Mouse (Mus musculus): ENCODE data around the gene Slc27a1. TPM values are rescaled to one million over a fixed set of nuclear protein-coding genes. Genes with fewer than 3 reads are reported as not detected.
"Not testable (repeated sequence)": the region's sequence is repeated elsewhere in the genome, so short reads cannot be mapped to it uniquely, and the experiment has no call there.

Gene Slc27a1
- polyA plus RNA-seq (2012; ENCODE audit: insufficient read depth, low replicate concordance), result 1.8 and 16.4 TPM in 2 replicates

DNA sequence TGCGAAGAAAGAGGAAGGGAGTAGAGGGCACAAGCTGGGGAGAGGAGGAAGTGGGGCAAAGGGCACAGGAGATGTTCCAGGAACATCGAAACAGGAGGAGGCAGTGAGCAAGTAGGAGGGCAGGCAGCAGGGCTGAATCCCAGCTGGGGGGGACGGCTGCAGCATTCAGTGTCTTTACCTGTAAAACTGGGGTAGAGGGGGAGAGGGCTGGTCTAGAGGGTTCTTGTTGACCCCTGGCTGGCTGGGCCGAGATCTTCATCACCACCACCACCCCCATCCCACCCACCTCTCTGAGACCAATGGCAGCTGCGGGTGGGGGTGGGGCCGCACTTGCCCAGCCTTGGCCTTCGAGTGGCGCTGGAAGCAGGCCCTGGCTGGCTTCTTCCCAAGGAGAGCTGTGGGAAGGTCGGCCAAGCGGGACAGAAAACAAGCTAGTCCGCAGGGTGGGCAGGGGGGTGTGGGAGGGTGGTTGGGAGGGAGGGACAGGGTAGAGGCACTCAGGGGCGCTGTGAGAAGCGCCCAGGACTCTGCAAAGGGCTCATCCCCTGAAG lies at the start of gene Slc27a1:
Slc27a1 (plus strand) TSS at position 496 of the 551 bp plus-strand sequence.
- Histone ChIP-seq H3K9me3 (peaks cover 10% of the 10 kb centered on the region), H3K4me1 (peaks cover 45% of the 10 kb centered on the region), H3K36me3 (replicated peaks; ENCODE audit: low read length) (peaks cover 2% of the 10 kb centered on the region), H3K27me3 (replicated peaks) (peaks cover 62% of the 10 kb centered on the region), H3K4me3 (replicated peaks) (peak within 1 kb of the TSS; percentile 93)
- TF ChIP-seq GATA1 (IDR thresholded peaks at IDR 0.05; ENCODE audit: borderline replicate concordance, low read length) (no peak), FLI1 (IDR thresholded peaks at IDR 0.05; ENCODE audit: low read length) (no peak)

DNA sequence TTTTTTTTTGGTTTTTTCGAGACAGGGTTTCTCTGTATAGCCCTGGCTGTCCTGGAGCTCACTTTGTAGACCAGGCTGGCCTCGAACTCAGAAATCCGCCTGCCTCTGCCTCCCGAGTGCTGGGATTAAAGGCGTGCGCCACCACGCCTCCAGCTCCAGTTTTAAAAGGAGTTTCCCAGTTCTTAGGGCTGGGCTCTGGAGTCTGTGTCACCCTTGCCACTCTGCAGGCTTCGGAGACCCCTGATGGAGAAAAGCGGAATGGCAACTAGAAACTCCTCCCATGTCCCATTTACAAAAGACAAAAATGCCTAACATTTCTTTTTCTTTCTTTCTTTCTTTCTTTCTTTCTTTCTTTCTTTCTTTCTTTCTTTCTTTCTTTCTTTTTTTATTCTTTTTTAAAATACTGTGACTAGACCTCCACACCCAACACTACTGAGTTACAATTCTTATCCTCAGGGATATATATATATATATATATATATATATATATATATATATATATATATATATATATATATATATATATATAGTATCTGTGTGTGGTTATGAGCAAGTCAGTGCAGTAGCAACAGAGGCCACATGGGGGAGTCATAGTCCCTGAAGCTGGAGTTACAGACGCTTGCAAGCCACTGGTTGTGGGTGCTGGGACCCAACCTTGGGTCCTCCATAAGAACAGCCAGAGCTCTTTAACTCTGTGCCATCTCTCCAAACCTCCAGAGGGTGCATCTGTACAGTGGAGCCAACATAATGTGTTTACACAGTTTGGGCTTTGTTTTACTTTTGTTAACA lies 49.5 kb upstream of the Slc27a1 start:
- peaks cover 15% of the 10 kb centered on the region for H3K27me3 ChIP-seq (replicated peaks)
- not testable (repeated sequence) for H3K4me3 ChIP-seq (replicated peaks); H3K9me3 ChIP-seq; H3K36me3 ChIP-seq (replicated peaks; ENCODE audit: low read length)
- H3K4me1 ChIP-seq, result peaks cover 25% of the 10 kb centered on the region

DNA sequence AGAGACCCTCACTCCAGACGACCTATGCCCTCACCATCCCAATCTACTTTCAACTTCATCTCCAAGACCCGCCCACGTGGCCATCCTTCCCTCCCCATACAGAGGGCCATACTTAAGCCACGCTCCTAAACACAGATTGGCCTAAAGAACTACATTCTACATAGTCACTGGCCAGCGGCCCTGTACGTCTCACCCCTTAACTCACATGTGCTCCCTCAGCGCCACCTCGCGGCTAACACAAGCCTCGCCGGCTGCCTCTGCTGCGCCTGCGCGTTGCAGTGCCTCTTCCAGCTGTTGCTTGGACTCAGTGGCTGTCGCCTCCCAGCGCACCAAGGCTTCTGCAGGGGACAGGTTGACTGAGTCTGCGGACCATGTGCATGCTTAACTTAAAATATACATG lies 47.0 kb upstream of the Slc27a1 start:
- Histone ChIP-seq H3K27me3 (replicated peaks) (peaks cover 24% of the 10 kb centered on the region), H3K9me3 (no peaks in the 10 kb centered on the region), H3K36me3 (replicated peaks; ENCODE audit: low read length) (no peaks in the 10 kb centered on the region), H3K4me1 (peaks cover 43% of the 10 kb centered on the region), H3K4me3 (replicated peaks) (peak overlapping the region; percentile 64)
- TF ChIP-seq FLI1 (IDR thresholded peaks at IDR 0.05; ENCODE audit: low read length), result no peak
- TF ChIP-seq GATA1 (IDR thresholded peaks at IDR 0.05; ENCODE audit: borderline replicate concordance, low read length), result no peak

GRCm38 (mm10) chr8:71525226-71526050 lies 43.2 kb upstream of the Slc27a1 start, which contains the start of gene Ccdc194:
TSS of gene Ccdc194 (minus strand) at chr8:71525711.
- Histone ChIP-seq H3K27me3 (replicated peaks) (peaks cover 16% of the 10 kb centered on the region), H3K4me3 (replicated peaks) (no peak within 1 kb of the TSS), H3K9me3 (no peaks in the 10 kb centered on the region), H3K4me1 (peaks cover 71% of the 10 kb centered on the region), H3K36me3 (replicated peaks; ENCODE audit: low read length) (no peaks in the 10 kb centered on the region)
- no peak for TF ChIP-seq FLI1 (IDR thresholded peaks at IDR 0.05; ENCODE audit: low read length)
- TF ChIP-seq GATA1 (IDR thresholded peaks at IDR 0.05; ENCODE audit: borderline replicate concordance, low read length), result no peak

GRCm38 (mm10) chr8:71526272-71526671 lies 42.4 kb upstream of the Slc27a1 start:
- no peak overlapping the region for H3K4me3 ChIP-seq (replicated peaks)
- no peaks in the 10 kb centered on the region for H3K36me3 ChIP-seq (replicated peaks; ENCODE audit: low read length)
- peaks cover 14% of the 10 kb centered on the region for H3K27me3 ChIP-seq (replicated peaks)
- no peak for TF ChIP-seq GATA1 (IDR thresholded peaks at IDR 0.05; ENCODE audit: borderline replicate concordance, low read length)
- no peak for TF ChIP-seq FLI1 (IDR thresholded peaks at IDR 0.05; ENCODE audit: low read length)
- H3K9me3 ChIP-seq, result no peaks in the 10 kb centered on the region
- peaks cover 72% of the 10 kb centered on the region for H3K4me1 ChIP-seq

- H3K36me3 ChIP-seq (replicated peaks; ENCODE audit: low read length), result no peaks in the 10 kb centered on the region
- no peaks in the 10 kb centered on the region for H3K9me3 ChIP-seq
- peaks cover 61% of the 10 kb centered on the region for H3K4me1 ChIP-seq
- peak overlapping the region; percentile 43 for H3K4me3 ChIP-seq (replicated peaks)
- TF ChIP-seq FLI1 (IDR thresholded peaks at IDR 0.05; ENCODE audit: low read length), result no peak
- TF ChIP-seq GATA1 (IDR thresholded peaks at IDR 0.05; ENCODE audit: borderline replicate concordance, low read length), result no peak
- H3K27me3 ChIP-seq (replicated peaks), result peaks cover 14% of the 10 kb centered on the region
Observed at GRCm38 (mm10) chr8:71527162-71527870, 41.4 kb upstream of the Slc27a1 start.

DNA sequence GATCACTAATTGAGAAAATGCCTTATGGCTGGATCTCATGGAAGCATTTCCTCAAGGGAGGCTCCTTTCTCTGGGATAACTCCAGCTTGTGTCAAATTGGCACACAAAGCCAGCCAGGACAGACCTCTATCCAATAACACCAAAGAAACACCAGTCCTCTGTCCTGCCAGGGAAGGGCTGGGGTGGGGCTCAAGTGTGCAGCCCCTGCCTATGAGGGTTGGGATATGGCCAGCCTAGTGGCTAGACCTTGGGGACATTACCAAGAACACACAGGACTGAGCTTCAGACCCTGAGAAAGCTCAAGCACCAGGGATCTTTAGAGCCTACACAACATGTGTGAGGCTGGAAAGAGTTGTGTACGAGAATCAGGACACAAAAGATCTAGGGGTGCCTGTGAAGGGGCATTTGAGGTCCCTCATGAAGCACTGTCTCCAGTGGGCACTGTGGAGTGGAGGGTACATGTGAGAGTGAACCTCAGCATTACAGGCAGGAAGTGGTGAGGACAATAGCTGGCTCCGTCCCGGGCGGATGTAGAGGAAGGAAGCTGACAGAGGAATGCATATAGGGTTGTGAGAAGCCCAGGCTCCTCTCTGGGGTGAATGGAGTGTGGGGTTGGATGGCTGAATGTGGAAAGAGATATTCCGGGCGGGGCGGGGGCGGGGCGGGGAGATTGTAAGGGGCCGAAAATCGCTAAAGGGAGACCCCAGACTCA lies 40.2 kb upstream of the Slc27a1 start:
- no peaks in the 10 kb centered on the region for H3K9me3 ChIP-seq
- no peak for TF ChIP-seq FLI1 (IDR thresholded peaks at IDR 0.05; ENCODE audit: low read length)
- TF ChIP-seq GATA1 (IDR thresholded peaks at IDR 0.05; ENCODE audit: borderline replicate concordance, low read length), result no peak
- H3K4me3 ChIP-seq (replicated peaks), result peak overlapping the region; percentile 78
- no peaks in the 10 kb centered on the region for H3K36me3 ChIP-seq (replicated peaks; ENCODE audit: low read length)
- H3K4me1 ChIP-seq, result peaks cover 65% of the 10 kb centered on the region
- H3K27me3 ChIP-seq (replicated peaks), result peaks cover 9% of the 10 kb centered on the region

DNA sequence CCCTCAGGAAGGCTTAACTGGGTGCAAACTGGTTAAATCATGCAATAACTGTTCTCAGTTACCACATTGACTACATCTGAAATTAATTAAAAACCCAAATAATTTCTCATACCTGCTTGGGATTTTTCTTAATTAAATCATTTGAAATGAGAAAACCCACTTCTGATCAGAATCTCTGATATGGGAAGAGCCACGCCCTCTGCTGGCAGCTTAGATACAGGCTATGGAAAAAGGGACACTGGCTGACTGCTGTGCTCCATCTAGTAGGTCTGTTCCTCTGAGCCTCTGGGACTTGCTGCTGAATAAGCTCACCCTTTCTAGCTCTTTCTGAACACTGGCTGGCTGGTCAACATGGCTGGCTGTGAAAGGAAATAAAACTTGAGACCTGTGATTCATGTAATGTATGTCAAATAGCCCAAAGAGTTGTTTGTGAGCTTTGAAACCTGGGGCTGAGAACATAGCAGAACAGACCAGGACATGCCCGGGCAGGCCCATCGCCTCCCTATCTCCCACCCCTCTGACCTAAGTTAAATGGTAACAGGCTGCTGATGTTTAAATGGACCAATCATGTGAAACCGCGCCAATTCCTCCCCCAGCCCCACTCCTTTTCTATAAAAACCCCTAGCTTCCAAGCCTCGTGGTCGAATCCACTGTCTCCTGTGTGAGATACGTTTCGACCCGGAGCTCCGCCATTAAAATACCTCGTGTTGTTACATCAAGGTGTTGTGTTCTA lies 37.8 kb upstream of the Slc27a1 start:
- not testable (repeated sequence) for H3K27me3 ChIP-seq (replicated peaks); H3K9me3 ChIP-seq; H3K4me3 ChIP-seq (replicated peaks)
- peaks cover 12% of the 10 kb centered on the region for H3K36me3 ChIP-seq (replicated peaks; ENCODE audit: low read length)
- peaks cover 70% of the 10 kb centered on the region for H3K4me1 ChIP-seq

All from megakaryocyte, embryonic 14.5 days (primary cell).